Mouse (Mus musculus): ENCODE data around the gene Krt1.

Krt1 gene

DNA sequence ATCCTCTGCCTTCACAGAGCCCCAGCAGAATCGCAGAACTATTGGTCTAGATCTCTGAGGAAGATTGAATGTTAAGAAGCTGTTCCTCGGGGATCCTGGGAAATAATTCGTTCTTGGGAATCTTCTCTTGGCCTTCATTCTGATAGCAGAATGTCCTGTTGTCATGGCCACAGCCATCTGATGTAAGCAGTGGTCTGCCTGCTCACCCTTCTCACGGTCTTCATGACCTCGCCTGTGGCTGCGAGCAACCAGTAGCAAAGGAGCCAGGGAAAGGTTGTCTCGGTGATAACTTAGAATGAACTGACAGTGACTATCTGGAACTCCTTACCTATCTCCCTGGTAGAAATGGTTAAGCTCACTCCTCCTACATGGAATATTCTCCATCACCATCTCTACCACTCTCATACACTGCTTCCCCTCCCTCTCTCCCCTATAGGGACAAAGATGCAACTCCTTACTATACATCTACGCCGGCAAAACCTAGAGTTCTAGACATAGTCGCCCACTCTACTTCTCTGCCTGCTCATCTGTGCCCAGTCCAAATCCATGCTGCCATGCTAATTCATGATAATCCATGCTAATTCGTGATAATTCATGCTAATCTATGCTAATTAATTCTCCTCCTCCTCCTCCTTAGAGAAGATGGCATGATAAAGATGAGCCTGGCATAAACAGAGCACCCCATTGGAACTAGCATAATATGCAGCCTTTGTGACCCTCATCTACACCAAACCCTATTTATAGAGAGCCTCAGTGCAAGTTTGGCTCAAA, 47.4 kb downstream of the Krt1 start:
- no peak for DNase-seq

DNA sequence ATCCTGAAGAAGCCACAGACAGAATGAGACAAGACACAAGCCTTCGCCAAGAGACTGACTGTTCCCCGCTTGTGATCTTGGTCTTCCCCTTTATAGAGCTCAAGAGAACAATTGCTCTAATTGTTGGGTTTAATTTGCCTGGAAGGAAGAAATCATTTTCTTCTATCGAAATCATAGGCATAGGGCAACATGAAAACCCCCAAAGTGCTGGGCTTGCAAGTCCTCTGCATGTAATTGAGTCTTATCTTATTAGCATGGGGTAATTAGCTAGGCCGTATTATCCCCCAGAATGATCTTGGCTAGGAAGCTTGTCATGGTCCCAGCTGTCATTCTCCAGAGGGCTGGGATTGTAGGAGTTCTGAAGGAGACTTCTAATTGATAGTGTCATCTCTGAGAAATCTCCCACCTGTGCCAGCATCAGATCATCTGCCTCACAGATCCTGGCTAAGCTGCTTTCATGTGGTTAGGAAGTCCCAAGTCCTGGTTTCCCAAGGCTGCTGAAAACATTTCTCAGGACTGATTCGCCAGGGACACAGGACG, 48.2 kb downstream of the Krt1 start, which contains the start of gene Krt73:
Gene Krt73, minus strand, starts transcription at position 51 of the 540 bp plus-strand sequence.
- DNase-seq = no peak
